Comparison of ENCODE assay signal across 9 mouse cellular contexts in genomic region chr2:163693716-163694314, GRCm38 (mm10). TPM values are rescaled to one million over a fixed set of nuclear protein-coding genes. Genes with fewer than 3 reads are reported as not detected.
DNase-seq lines count a peak whose midpoint lies in the region; ATAC-seq and TF ChIP-seq lines count a peak whose summit lies in the region.
"Had no signal": no experiment of that assay in that cellular context is flagged by ENCODE, and none has a peak within 500 bp of the region (broad histone marks: within the 10 kb centered on the region; RNA-seq: fewer than 3 reads in every experiment).

No protein-coding gene starts in this region.

- DNase-seq in left cerebral cortex, adult 2 months (ENCODE audit: extremely low spot score in 1 of 2, low spot score in 2 of 2) = no peak
- no peak for DNase-seq in left cerebral cortex, postnatal 25 days (ENCODE audit: low spot score in 2 of 2)
- DNase-seq in thymus, postnatal 36 days = no peak
- no peak for DNase-seq in right cerebral cortex, postnatal 10 days (ENCODE audit: low spot score in 2 of 2)

- peak overlapping the region; percentile 39 for H3ac ChIP-seq in myocyte (ENCODE audit: control insufficient read depth, insufficient read length)

- TF ChIP-seq POLR2A in myocyte (IDR thresholded peaks at IDR 0.05; ENCODE audit: insufficient read length, low read depth) = peak; percentile 97

- no peaks in the 10 kb centered on the region for H3K36me3 ChIP-seq in embryonic facial prominence, embryonic 15.5 days
- H3K36me3 ChIP-seq in kidney, embryonic 15.5 days = no peaks in the 10 kb centered on the region
- H3K36me3 ChIP-seq in myocyte (ENCODE audit: control insufficient read depth, insufficient read depth) = no peaks in the 10 kb centered on the region
- H3K36me3 ChIP-seq: midbrain, embryonic 12.5 days had no signal

- no peaks in the 10 kb centered on the region for H3K9me3 ChIP-seq in embryonic facial prominence, embryonic 15.5 days (replicated peaks)
- no peaks in the 10 kb centered on the region for H3K9me3 ChIP-seq in kidney, embryonic 15.5 days (replicated peaks)
- H3K9me3 ChIP-seq: midbrain, embryonic 12.5 days had no signal

- ATAC-seq in embryonic facial prominence, embryonic 15.5 days (ENCODE audit: insufficient number of reproducible peaks, low FRiP score, low TSS enrichment, low read depth) = no peak
- peak; percentile 59 for ATAC-seq in kidney, embryonic 15.5 days (replicated peaks; ENCODE audit: low FRiP score)
- ATAC-seq in erythroid progenitor cell, adult 5-6 weeks (replicated peaks; ENCODE audit: low FRiP score, poor library complexity, severe bottlenecking) = no peak

- 58% methylated on average over 9 of the region's 9 CpGs for WGBS in embryonic facial prominence, embryonic 15.5 days
- 20% methylated on average over 9 of the region's 9 CpGs for WGBS in kidney, embryonic 15.5 days

- peak overlapping the region; percentile 56 for H3K27ac ChIP-seq in left cerebral cortex, adult 2 months
- H3K27ac ChIP-seq in embryonic facial prominence, embryonic 15.5 days (replicated peaks) = peak overlapping the region; percentile 82
- H3K27ac ChIP-seq in kidney, embryonic 15.5 days = peak overlapping the region; percentile 89
- H3K27ac ChIP-seq: midbrain, embryonic 12.5 days had no signal

- no peak overlapping the region for H3K4me2 ChIP-seq in embryonic facial prominence, embryonic 15.5 days (replicated peaks)
- H3K4me2 ChIP-seq in kidney, embryonic 15.5 days = peak overlapping the region; percentile 37
- H3K4me2 ChIP-seq in myocyte (ENCODE audit: low read depth) = peak overlapping the region; percentile 75
- H3K4me2 ChIP-seq: midbrain, embryonic 12.5 days had no signal

- peaks cover 47% of the 10 kb centered on the region for H3K79me2 ChIP-seq in myocyte (ENCODE audit: control insufficient read depth, insufficient read depth)

- peaks cover 24% of the 10 kb centered on the region for H3K4me1 ChIP-seq in embryonic facial prominence, embryonic 15.5 days
- H3K4me1 ChIP-seq in kidney, embryonic 15.5 days = peaks cover 79% of the 10 kb centered on the region

- H3K9ac ChIP-seq in embryonic facial prominence, embryonic 15.5 days = no peak overlapping the region
- H3K9ac ChIP-seq in kidney, embryonic 15.5 days = no peak overlapping the region
- H3K9ac ChIP-seq: midbrain, embryonic 12.5 days had no signal

- TF ChIP-seq CTCF in left cerebral cortex, adult 2 months (IDR thresholded peaks at IDR 0.05) = no peak

- H3K27me3 ChIP-seq in embryonic facial prominence, embryonic 15.5 days = no peaks in the 10 kb centered on the region
- H3K27me3 ChIP-seq in kidney, embryonic 15.5 days = no peaks in the 10 kb centered on the region
- H3K27me3 ChIP-seq in myocyte (ENCODE audit: control insufficient read depth, insufficient read depth, insufficient read length) = no peaks in the 10 kb centered on the region
- H3K27me3 ChIP-seq: midbrain, embryonic 12.5 days had no signal

- intact Hi-C loops in left cerebral cortex, adult 2 months (cut with DNase I) = no loop called here
- intact Hi-C loops in left cerebral cortex, postnatal 25 days (cut with DNase I) = no loop called here

- H3K4me3 ChIP-seq in left cerebral cortex, adult 2 months = 0 out of 2 replicates have a peak overlapping the region, but pooled peaks have one; percentile 9
- H3K4me3 ChIP-seq in embryonic facial prominence, embryonic 15.5 days (replicated peaks) = no peak overlapping the region; the same call in 1 of the 2 replicates
- peak overlapping the region; percentile 25 for H3K4me3 ChIP-seq in kidney, embryonic 15.5 days (replicated peaks)
- H3K4me3 ChIP-seq in myocyte = peak overlapping the region; percentile 39
- H3K4me3 ChIP-seq: midbrain, embryonic 12.5 days had no signal

TF ChIP-seq in myocyte, 11 proteins besides CTCF, POLR2A, EP300 and RAD21:
- TF ChIP-seq TCF3 (IDR thresholded peaks at IDR 0.05; ENCODE audit: insufficient read length, low read depth) (no peak), E2F4 (IDR thresholded peaks at IDR 0.05; ENCODE audit: insufficient read depth) (no peak), MYOG (IDR thresholded peaks at IDR 0.05; ENCODE audit: control insufficient read depth in 1 of 3, insufficient read depth in 1 of 3, insufficient read length in 2 of 3, low read depth in 2 of 3) (peak in 2 of 3 experiments; percentile 87 to 92), TCF12 (IDR thresholded peaks at IDR 0.05; ENCODE audit: insufficient read depth, poor library complexity, severe bottlenecking) (peak; percentile 28), SRF (IDR thresholded peaks at IDR 0.05; ENCODE audit: control insufficient read depth, insufficient read length, low read depth) (peak; percentile 40), POLR2AphosphoS2 (IDR thresholded peaks at IDR 0.05; ENCODE audit: insufficient read length, low read depth) (peak; percentile 98), CEBPB (IDR thresholded peaks at IDR 0.05; ENCODE audit: insufficient read depth, poor library complexity, severe bottlenecking) (0 out of 2 replicates have a peak, but pooled peaks have one; percentile 28), REST (IDR thresholded peaks at IDR 0.05; ENCODE audit: insufficient read depth, insufficient read length) (no peak), MYOD1 (IDR thresholded peaks at IDR 0.05; ENCODE audit: control insufficient read depth in 1 of 3, insufficient read length in 2 of 3, low read depth in 2 of 3) (peak; percentile 55 to 87 (median 86))

RNA-seq across cellular contexts. Expression of gene Pkig, which starts 35.6 kb away (rescaled TPM):
- 100 to 1,000 TPM; 126 to 129 TPM for total RNA-seq in left cerebral cortex, adult 2 months (2021)
- total RNA-seq in left cerebral cortex, postnatal 25 days (2021) = 100 to 1,000 TPM; 132 to 133 TPM
- polyA plus RNA-seq in embryonic facial prominence, embryonic 15.5 days (2015; fragmentation: Nextera tagmentation; extraction: Ambion mirVana) = 152 and 155 TPM in 2 replicates
- 167 and 174 TPM in 2 replicates for polyA plus RNA-seq in kidney, embryonic 15.5 days (2015; fragmentation: Nextera tagmentation; extraction: Ambion mirVana)
- polyA plus RNA-seq in myocyte (2012; fragmentation: generic; extraction: Trizol) = 799 TPM
- 93.5 and 103 TPM in 2 replicates for total RNA-seq in erythroid progenitor cell, adult 5-6 weeks (2015; ENCODE audit: low replicate concordance)
- 86.6 and 90.7 TPM in 2 replicates for total RNA-seq in erythroid progenitor cell, adult 5-6 weeks (2017; ENCODE audit: low replicate concordance)

RNA-seq across cellular contexts. Expression of gene Serinc3, which starts 48.9 kb away (rescaled TPM):
- total RNA-seq in left cerebral cortex, adult 2 months (2021) = 100 to 1,000 TPM; 213 to 234 TPM
- total RNA-seq in left cerebral cortex, postnatal 25 days (2021) = 100 to 1,000 TPM; 243 to 244 TPM
- 39.4 and 40.8 TPM in 2 replicates for polyA plus RNA-seq in embryonic facial prominence, embryonic 15.5 days (2015; fragmentation: Nextera tagmentation; extraction: Ambion mirVana)
- 43.7 and 44.0 TPM in 2 replicates for polyA plus RNA-seq in kidney, embryonic 15.5 days (2015; fragmentation: Nextera tagmentation; extraction: Ambion mirVana)
- polyA plus RNA-seq in myocyte (2012; fragmentation: generic; extraction: Trizol) = 88.9 TPM
- total RNA-seq in erythroid progenitor cell, adult 5-6 weeks (2015; ENCODE audit: low replicate concordance) = 1,699 and 1,907 TPM in 2 replicates
- 1,512 and 2,069 TPM in 2 replicates for total RNA-seq in erythroid progenitor cell, adult 5-6 weeks (2017; ENCODE audit: low replicate concordance)

RNA-seq across cellular contexts. Expression of gene Ada, which starts 56.2 kb away (rescaled TPM):
- total RNA-seq in left cerebral cortex, adult 2 months (2021) = under 1 TPM; 0.79 to 0.93 TPM
- total RNA-seq in left cerebral cortex, postnatal 25 days (2021) = 1 to 10 TPM; 1.1 to 1.2 TPM
- polyA plus RNA-seq in embryonic facial prominence, embryonic 15.5 days (2015; fragmentation: Nextera tagmentation; extraction: Ambion mirVana) = 8.1 and 8.4 TPM in 2 replicates
- polyA plus RNA-seq in kidney, embryonic 15.5 days (2015; fragmentation: Nextera tagmentation; extraction: Ambion mirVana) = 9.5 and 11.8 TPM in 2 replicates
- polyA plus RNA-seq in myocyte (2012; fragmentation: generic; extraction: Trizol) = 0.60 TPM
- 6.3 and 9.4 TPM in 2 replicates for total RNA-seq in erythroid progenitor cell, adult 5-6 weeks (2015; ENCODE audit: low replicate concordance)
- total RNA-seq in erythroid progenitor cell, adult 5-6 weeks (2017; ENCODE audit: low replicate concordance) = 0.98 and 4.9 TPM in 2 replicates

Comparison
In these comparisons a context has a peak if more than half of its experiments do, and no peak if none do; other contexts are left out.
1. RNA of gene Serinc3, which starts 48.9 kb away (total RNA-seq): 1,512 to 2,069 TPM in erythroid progenitor cell, adult 5-6 weeks; 243 to 244 TPM in left cerebral cortex, postnatal 25 days and 213 to 234 TPM in left cerebral cortex, adult 2 months; every median in the first group is over 4 times any median in the second.
2. Peak in every context shown above with its lines, with median percentiles within 50 percentile points of each other: H3K27ac ChIP-seq.